Mouse (Mus musculus): ENCODE data around the gene Tgif2.
"Not testable (repeated sequence)": the region's sequence is repeated elsewhere in the genome, so short reads cannot be mapped to it uniquely, and the experiment has no call there.

The Tgif2 gene

GRCm38 (mm10) chr2:156841841-156842706 is 2.3 kb downstream of the Tgif2 start:
- CTCF ChIA-PET: interaction anchor here (0.6 to 0.9 kb wide), 2 partner anchors 12 to 16 kb away, joined by 3 to 9 read pairs; partner anchors contain the start of gene 4930518I15Rik

- CTCF ChIA-PET: no interaction called here
These were observed 2.9 kb downstream of the Tgif2 start for GRCm38 (mm10) chr2:156842711-156843110.

GRCm38 (mm10) chr2:156843331-156843730 is 3.5 kb downstream of the Tgif2 start:
- CTCF ChIA-PET: no interaction called here

- CTCF ChIA-PET: no interaction called here
These were observed 4.9 kb downstream of the Tgif2 start for GRCm38 (mm10) chr2:156844715-156845114.

- CTCF ChIA-PET: no interaction called here
These were observed 7.8 kb downstream of the Tgif2 start for GRCm38 (mm10) chr2:156847653-156848052.

GRCm38 (mm10) chr2:156848526-156849182 is 8.8 kb downstream of the Tgif2 start:
- CTCF ChIA-PET: no interaction called here

GRCm38 (mm10) chr2:156850505-156850904 is 10.7 kb downstream of the Tgif2 start:
- CTCF ChIA-PET: interaction anchor here (0.7 kb wide), 1 partner anchor 169 kb away, joined by 17 read pairs; no protein-coding TSS in a partner anchor

GRCm38 (mm10) chr2:156853584-156853983 is 13.8 kb downstream of the Tgif2 start:
- CTCF ChIA-PET: not testable (repeated sequence)

GRCm38 (mm10) chr2:156853999-156854771 is 14.4 kb downstream of the Tgif2 start:
- CTCF ChIA-PET: interaction anchor here (0.7 kb wide), 1 partner anchor 12 kb away, joined by 9 read pairs; no protein-coding TSS in a partner anchor

GRCm38 (mm10) chr2:156856311-156856710 is 16.5 kb downstream of the Tgif2 start:
- CTCF ChIA-PET: interaction anchor here (0.7 to 1.4 kb wide), 2 partner anchors 20 to 44 kb away, joined by 3 to 4 read pairs; no protein-coding TSS in a partner anchor

- CTCF ChIA-PET: interaction anchor here (0.6 to 1.4 kb wide), 4 partner anchors 16 to 69 kb away, joined by 3 to 4 read pairs (median 3); no protein-coding TSS in a partner anchor
These were observed 17.6 kb downstream of the Tgif2 start for GRCm38 (mm10) chr2:156857385-156857791.

- CTCF ChIA-PET: interaction anchor here (0.6 to 1.0 kb wide), 3 partner anchors 16 to 69 kb away, joined by 3 to 4 read pairs (median 3); no protein-coding TSS in a partner anchor
These were observed 18.0 kb downstream of the Tgif2 start, which contains the start of gene 4930518I15Rik for GRCm38 (mm10) chr2:156857835-156858234. TSS of gene 4930518I15Rik (minus strand) at chr2:156857946.

GRCm38 (mm10) chr2:156858671-156859070 is 18.9 kb downstream of the Tgif2 start:
- CTCF ChIA-PET: no interaction called here

- CTCF ChIA-PET: interaction anchor here (0.7 kb wide), 1 partner anchor 683 kb away, joined by 6 read pairs; no protein-coding TSS in a partner anchor
These were observed 22.4 kb downstream of the Tgif2 start for GRCm38 (mm10) chr2:156862041-156862717.

GRCm38 (mm10) chr2:156862772-156863486 is 23.1 kb downstream of the Tgif2 start, which contains the start of gene Rab5if:
TSS of gene Rab5if (plus strand) at chr2:156863128.
- CTCF ChIA-PET: interaction anchor here (0.6 kb wide), 1 partner anchor 564 kb away, joined by 11 read pairs; no protein-coding TSS in a partner anchor

- CTCF ChIA-PET: interaction anchor here (0.6 to 1.0 kb wide), 2 partner anchors 72 to 565 kb away, joined by 3 to 11 read pairs; no protein-coding TSS in a partner anchor
These were observed 23.8 kb downstream of the Tgif2 start for GRCm38 (mm10) chr2:156863487-156864160.

GRCm38 (mm10) chr2:156864481-156864880 is 24.7 kb downstream of the Tgif2 start:
- CTCF ChIA-PET: interaction anchor here (1.0 kb wide), 1 partner anchor 73 kb away, joined by 3 read pairs; no protein-coding TSS in a partner anchor

- CTCF ChIA-PET: no interaction called here
These were observed 29.2 kb downstream of the Tgif2 start for GRCm38 (mm10) chr2:156868994-156869393.

GRCm38 (mm10) chr2:156869554-156869953 is 29.7 kb downstream of the Tgif2 start:
- CTCF ChIA-PET: no interaction called here
